Mouse (Mus musculus): ENCODE results near the gene C1s1.
"Not testable (repeated sequence)": the region's sequence is repeated elsewhere in the genome, so short reads cannot be mapped to it uniquely, and the experiment has no call there.

Gene C1s1

GRCm38 (mm10) chr6:124511936-124512335 lies 30.2 kb downstream of the C1s1 start:
- no peak for DNase-seq

GRCm38 (mm10) chr6:124509192-124509591 lies 33.0 kb downstream of the C1s1 start:
- not testable (repeated sequence) for DNase-seq

GRCm38 (mm10) chr6:124508292-124508691 lies 33.9 kb downstream of the C1s1 start:
- peak; percentile 75 to 80 for DNase-seq

GRCm38 (mm10) chr6:124506991-124507390 lies 35.2 kb downstream of the C1s1 start:
- DNase-seq, result peak; percentile 20 to 63

- no peak for DNase-seq
Observed at GRCm38 (mm10) chr6:124505028-124505427, 37.1 kb downstream of the C1s1 start.

GRCm38 (mm10) chr6:124502021-124502420 lies 40.1 kb downstream of the C1s1 start:
- no peak for DNase-seq

GRCm38 (mm10) chr6:124501473-124501872 lies 40.7 kb downstream of the C1s1 start:
- DNase-seq, result no peak

GRCm38 (mm10) chr6:124499914-124500566 lies 42.1 kb downstream of the C1s1 start:
- DNase-seq, result no peak

- DNase-seq, result no peak
Observed at GRCm38 (mm10) chr6:124496054-124496453, 46.1 kb downstream of the C1s1 start.

GRCm38 (mm10) chr6:124493886-124494285 lies 48.3 kb downstream of the C1s1 start:
- no peak for DNase-seq

GRCm38 (mm10) chr6:124492842-124493561 lies 49.2 kb downstream of the C1s1 start, which contains the start of gene C1rl:
Gene C1rl (plus strand): TSS chr6:124493113.
- peak; percentile 71 to 82 for DNase-seq

- DNase-seq, result no peak
Observed at GRCm38 (mm10) chr6:124491427-124491826, 50.7 kb downstream of the C1s1 start.

GRCm38 (mm10) chr6:124488952-124489351 lies 53.2 kb downstream of the C1s1 start:
- no peak for DNase-seq

- DNase-seq, result no peak
Observed at GRCm38 (mm10) chr6:124487509-124487908, 54.6 kb downstream of the C1s1 start.

GRCm38 (mm10) chr6:124485414-124486144 lies 56.6 kb downstream of the C1s1 start:
- DNase-seq, result peak in 1 of 2 experiments; percentile 38

- no peak for DNase-seq
Observed at GRCm38 (mm10) chr6:124484851-124485250, 57.3 kb downstream of the C1s1 start.

- DNase-seq, result not testable (repeated sequence)
Observed at GRCm38 (mm10) chr6:124483831-124484230, 58.3 kb downstream of the C1s1 start.

- peak; percentile 53 to 71 for DNase-seq
Observed at GRCm38 (mm10) chr6:124481571-124481970, 60.6 kb downstream of the C1s1 start.
